Mouse (Mus musculus) liver, embryonic 11.5 days (tissue): Measurements from ENCODE around the gene Klhl29. TPM values are rescaled to one million over a fixed set of nuclear protein-coding genes. Genes with fewer than 3 reads are reported as not detected.

Experiments used
- ATAC-seq: fragments of 200-750 bp; cut with Nextera tagmentation; replicated peaks from 2 replicates; pipeline ENCODE4 v1.8.0; 2017; ENCODE audit warnings: moderate number of reproducible peaks, mild to moderate bottlenecking, moderate TSS enrichment, moderate library complexity; ENCODE audit not compliant: low FRiP score
- DNase-seq: peaks from one replicate; pipeline ENCODE4 v3.0.0-alpha.2; 2017; ENCODE audit warnings: low spot score
- H3K27ac ChIP-seq: fragments of 300-500 bp; sonication (generic); 2 replicates; pipeline ENCODE4 v1.5.1; 2014; ENCODE audit warnings: mild to moderate bottlenecking, low read depth, low read length, control low read depth
- H3K27me3 ChIP-seq: fragments of 300-500 bp; sonication (generic); replicated peaks from 2 replicates; pipeline ENCODE4 v1.6.1; 2014; ENCODE audit warnings: low read length, mixed read lengths; ENCODE audit not compliant: control insufficient read depth, insufficient read depth
- H3K36me3 ChIP-seq: fragments of 300-500 bp; sonication (generic); 2 replicates; pipeline ENCODE4 v1.6.1; 2014; ENCODE audit warnings: mild to moderate bottlenecking, low read length, moderate library complexity, mixed read lengths; ENCODE audit not compliant: control insufficient read depth, insufficient read depth
- H3K4me1 ChIP-seq: fragments of 300-500 bp; sonication (generic); replicated peaks from 2 replicates; pipeline ENCODE4 v1.6.1; 2014; ENCODE audit warnings: low read length, mixed read lengths; ENCODE audit not compliant: control insufficient read depth, insufficient read depth
- H3K4me2 ChIP-seq: fragments of 300-500 bp; sonication (generic); 2 replicates; pipeline ENCODE4 v1.6.1; 2014; ENCODE audit warnings: mild to moderate bottlenecking, control low read depth, moderate library complexity
- H3K4me3 ChIP-seq: fragments of 300-500 bp; sonication (generic); 2 replicates; pipeline ENCODE4 v1.5.1; 2014; ENCODE audit warnings: low read depth, low read length, control low read depth
- H3K9ac ChIP-seq: fragments of 300-500 bp; sonication (generic); 2 replicates; pipeline ENCODE4 v1.6.1; 2014; ENCODE audit warnings: low read depth, low read length, control low read depth
- H3K9me3 ChIP-seq: fragments of 300-500 bp; sonication (generic); 2 replicates; pipeline ENCODE4 v1.6.1; 2016; ENCODE audit warnings: low read length, inconsistent platforms, mixed read lengths; ENCODE audit not compliant: control insufficient read depth
- WGBS: fragments of 180-500 bp; shearing (Covaris S2); extraction: QIAGEN DNeasy Blood & Tissue Kit; methylation state at CpG from one replicate; pipeline ENCODE4 v1.1.7; 2014; 5-methylcytosine and 5-hydroxymethylcytosine counted together
- polyA plus RNA-seq: library from polyadenylated mRNA; unstranded; fragments of >200 nt; fragmentation: Nextera tagmentation; extraction: Ambion mirVana; gene quantifications from 2 replicates; pipeline ENCODE4 v1.2.1, GENCODE M21; 2014

The Klhl29 gene
- polyA plus RNA-seq, 1 experiment from 2014 or later, result 0.66 TPM

GRCm38 (mm10) chr12:5274519-5274944, 101.0 kb downstream of the Klhl29 start:
- WGBS, result 76% methylated on average over 8 of the region's 8 CpGs
- no peak overlapping the region for H3K9ac ChIP-seq
- H3K27me3 ChIP-seq, result no peaks in the 10 kb centered on the region
- H3K9me3 ChIP-seq, result no peaks in the 10 kb centered on the region
- H3K36me3 ChIP-seq, result no peaks in the 10 kb centered on the region
- no peaks in the 10 kb centered on the region for H3K4me1 ChIP-seq
- no peak overlapping the region for H3K4me3 ChIP-seq
- no peak overlapping the region for H3K4me2 ChIP-seq
- no peak overlapping the region for H3K27ac ChIP-seq
- ATAC-seq (no peak), DNase-seq (no peak)

GRCm38 (mm10) chr12:5273316-5274047, 102.0 kb downstream of the Klhl29 start:
- Histone ChIP-seq H3K4me3 (no peak overlapping the region), H3K4me1 (no peaks in the 10 kb centered on the region), H3K4me2 (no peak overlapping the region), H3K9me3 (no peaks in the 10 kb centered on the region), H3K27me3 (no peaks in the 10 kb centered on the region), H3K27ac (no peak overlapping the region), H3K9ac (no peak overlapping the region), H3K36me3 (no peaks in the 10 kb centered on the region)
- ATAC-seq, result no peak
- 75% methylated on average over 4 of the region's 4 CpGs for WGBS
- no peak for DNase-seq

- no peak overlapping the region for H3K4me3 ChIP-seq
- H3K9me3 ChIP-seq, result no peaks in the 10 kb centered on the region
- WGBS, result 85% methylated on average over 3 of the region's 3 CpGs
- ATAC-seq (no peak), DNase-seq (no peak)
- no peak overlapping the region for H3K9ac ChIP-seq
- H3K27me3 ChIP-seq, result no peaks in the 10 kb centered on the region
- H3K36me3 ChIP-seq, result no peaks in the 10 kb centered on the region
- no peaks in the 10 kb centered on the region for H3K4me1 ChIP-seq
- no peak overlapping the region for H3K27ac ChIP-seq
- H3K4me2 ChIP-seq, result no peak overlapping the region
These were observed 105.0 kb downstream of the Klhl29 start for GRCm38 (mm10) chr12:5270527-5270926.

GRCm38 (mm10) chr12:5269936-5270335, 105.5 kb downstream of the Klhl29 start:
- Histone ChIP-seq H3K4me3 (no peak overlapping the region), H3K9me3 (no peaks in the 10 kb centered on the region), H3K9ac (no peak overlapping the region), H3K27me3 (no peaks in the 10 kb centered on the region), H3K4me2 (no peak overlapping the region), H3K36me3 (no peaks in the 10 kb centered on the region), H3K4me1 (no peaks in the 10 kb centered on the region), H3K27ac (no peak overlapping the region)
- no peak for DNase-seq
- 77% methylated on average over 9 of the region's 9 CpGs for WGBS
- no peak for ATAC-seq

GRCm38 (mm10) chr12:5269061-5269460, 106.4 kb downstream of the Klhl29 start:
- no peak overlapping the region for H3K4me2 ChIP-seq
- no peak overlapping the region for H3K9ac ChIP-seq
- no peaks in the 10 kb centered on the region for H3K9me3 ChIP-seq
- no peaks in the 10 kb centered on the region for H3K4me1 ChIP-seq
- no peak overlapping the region for H3K27ac ChIP-seq
- 76% methylated on average over 7 of the region's 7 CpGs for WGBS
- H3K4me3 ChIP-seq, result no peak overlapping the region
- H3K27me3 ChIP-seq, result no peaks in the 10 kb centered on the region
- no peaks in the 10 kb centered on the region for H3K36me3 ChIP-seq
- DNase-seq (no peak), ATAC-seq (no peak)

GRCm38 (mm10) chr12:5268188-5268612, 107.3 kb downstream of the Klhl29 start:
- H3K4me2 ChIP-seq, result no peak overlapping the region
- H3K4me3 ChIP-seq, result no peak overlapping the region
- H3K4me1 ChIP-seq, result no peaks in the 10 kb centered on the region

GRCm38 (mm10) chr12:5267271-5268187, 108.0 kb downstream of the Klhl29 start:
- WGBS, result 66% methylated on average over 9 of the region's 9 CpGs
- Histone ChIP-seq H3K36me3 (no peaks in the 10 kb centered on the region), H3K4me2 (no peak overlapping the region), H3K9me3 (no peaks in the 10 kb centered on the region), H3K27me3 (no peaks in the 10 kb centered on the region), H3K27ac (no peak overlapping the region), H3K9ac (no peak overlapping the region), H3K4me1 (no peaks in the 10 kb centered on the region), H3K4me3 (no peak overlapping the region)
- ATAC-seq (no peak), DNase-seq (no peak)

More at GRCm38 (mm10) chr12:5268188-5268612, 107.3 kb downstream of the Klhl29 start:
- Histone ChIP-seq H3K9me3 (no peaks in the 10 kb centered on the region), H3K36me3 (no peaks in the 10 kb centered on the region), H3K9ac (no peak overlapping the region), H3K27ac (no peak overlapping the region), H3K27me3 (no peaks in the 10 kb centered on the region)
- 56% methylated on average over 9 of the region's 9 CpGs for WGBS
- DNase-seq (no peak), ATAC-seq (no peak)

- Histone ChIP-seq H3K27ac (no peak overlapping the region), H3K9ac (no peak overlapping the region), H3K9me3 (no peaks in the 10 kb centered on the region), H3K4me2 (no peak overlapping the region), H3K27me3 (no peaks in the 10 kb centered on the region), H3K4me1 (no peaks in the 10 kb centered on the region), H3K36me3 (no peaks in the 10 kb centered on the region), H3K4me3 (no peak overlapping the region)
- DNase-seq (no peak), ATAC-seq (no peak; the same call in 1 of the 2 replicates)
- 32% methylated on average over 4 of the region's 4 CpGs for WGBS
These were observed 108.7 kb downstream of the Klhl29 start for GRCm38 (mm10) chr12:5266773-5267172.
